Mouse (Mus musculus): ENCODE data around the gene Rsl24d1.
A peak's percentile ranks its signal among the peaks of the same experiment; 100 is the strongest.
"Not testable (repeated sequence)": the region's sequence is repeated elsewhere in the genome, so short reads cannot be mapped to it uniquely, and the experiment has no call there.

Gene Rsl24d1

GRCm38 (mm10) chr9:73112919-73113906 lies at the start of gene Rsl24d1:
Gene Rsl24d1 (plus strand): TSS chr9:73113426.
- DNase-seq = peak; percentile 90

- DNase-seq = peak; percentile 46
Observed at GRCm38 (mm10) chr9:73063621-73064290, 49.5 kb upstream of the Rsl24d1 start.

GRCm38 (mm10) chr9:73067086-73067485 lies 46.1 kb upstream of the Rsl24d1 start:
- no peak for DNase-seq

- DNase-seq = peak; percentile 59
Observed at GRCm38 (mm10) chr9:73068230-73068679, 45.0 kb upstream of the Rsl24d1 start.

- no peak for DNase-seq
Observed at GRCm38 (mm10) chr9:73068688-73069087, 44.5 kb upstream of the Rsl24d1 start.

GRCm38 (mm10) chr9:73070971-73071659 lies 42.1 kb upstream of the Rsl24d1 start:
- DNase-seq = no peak

- DNase-seq = no peak
Observed at GRCm38 (mm10) chr9:73072426-73072825, 40.8 kb upstream of the Rsl24d1 start.

GRCm38 (mm10) chr9:73073169-73073568 lies 40.1 kb upstream of the Rsl24d1 start:
- no peak for DNase-seq

- DNase-seq = not testable (repeated sequence)
Observed at GRCm38 (mm10) chr9:73079349-73079748, 33.9 kb upstream of the Rsl24d1 start.

GRCm38 (mm10) chr9:73079801-73080325 lies 33.4 kb upstream of the Rsl24d1 start:
- no peak for DNase-seq

- DNase-seq = no peak
Observed at GRCm38 (mm10) chr9:73082291-73083000, 30.8 kb upstream of the Rsl24d1 start.

GRCm38 (mm10) chr9:73083956-73084355 lies 29.3 kb upstream of the Rsl24d1 start:
- no peak for DNase-seq

GRCm38 (mm10) chr9:73085845-73086244 lies 27.4 kb upstream of the Rsl24d1 start:
- no peak for DNase-seq

- no peak for DNase-seq
Observed at GRCm38 (mm10) chr9:73087121-73087520, 26.1 kb upstream of the Rsl24d1 start.

- DNase-seq = no peak
Observed at GRCm38 (mm10) chr9:73087581-73087980, 25.6 kb upstream of the Rsl24d1 start.

GRCm38 (mm10) chr9:73089222-73089920 lies 23.9 kb upstream of the Rsl24d1 start:
- no peak for DNase-seq

GRCm38 (mm10) chr9:73090121-73090520 lies 23.1 kb upstream of the Rsl24d1 start:
- no peak for DNase-seq

GRCm38 (mm10) chr9:73091747-73092146 lies 21.5 kb upstream of the Rsl24d1 start:
- DNase-seq = peak; percentile 31

GRCm38 (mm10) chr9:73094580-73094979 lies 18.6 kb upstream of the Rsl24d1 start:
- DNase-seq = no peak

GRCm38 (mm10) chr9:73097898-73098297 lies 15.3 kb upstream of the Rsl24d1 start:
- DNase-seq = no peak

- DNase-seq = no peak
Observed at GRCm38 (mm10) chr9:73101536-73101935, 11.7 kb upstream of the Rsl24d1 start, which contains the start of gene Khdc3. Gene Khdc3 (plus strand): TSS chr9:73101836.

Measured in kidney, adult 18-20 months (tissue).